Mouse (Mus musculus) erythroid progenitor cell, adult 5-6 weeks (primary cell): ENCODE data around the gene Ccnf. TPM values are rescaled to one million over a fixed set of nuclear protein-coding genes. Genes with fewer than 3 reads are reported as not detected.
A peak's percentile ranks its signal among the peaks of the same experiment; 100 is the strongest.

ENCODE experiments used
- ATAC-seq: replicated peaks from 2 replicates; pipeline ENCODE4 v1.8.0; 2016; ENCODE audit warnings: moderate number of reproducible peaks, mild to moderate bottlenecking, moderate TSS enrichment, inconsistent platforms; ENCODE audit not compliant: poor library complexity, low FRiP score, severe bottlenecking
- total RNA-seq, 2 experiments: library from RNA; stranded (forward) in 1 of 2; stranded (reverse) in 1 of 2; fragments of 150-400 nt in 1 of 2; fragments of 186-747, 209-891 nt in 1 of 2; gene quantifications; 2 replicates each; pipeline versions ENCODE4 v1.2.3 to v1.2.4; 2015 to 2017; ENCODE audit warnings: low replicate concordance in 2 of 2

Gene Ccnf
- total RNA-seq, 2 experiments from 2014 or later = 252 to 426 TPM

DNA sequence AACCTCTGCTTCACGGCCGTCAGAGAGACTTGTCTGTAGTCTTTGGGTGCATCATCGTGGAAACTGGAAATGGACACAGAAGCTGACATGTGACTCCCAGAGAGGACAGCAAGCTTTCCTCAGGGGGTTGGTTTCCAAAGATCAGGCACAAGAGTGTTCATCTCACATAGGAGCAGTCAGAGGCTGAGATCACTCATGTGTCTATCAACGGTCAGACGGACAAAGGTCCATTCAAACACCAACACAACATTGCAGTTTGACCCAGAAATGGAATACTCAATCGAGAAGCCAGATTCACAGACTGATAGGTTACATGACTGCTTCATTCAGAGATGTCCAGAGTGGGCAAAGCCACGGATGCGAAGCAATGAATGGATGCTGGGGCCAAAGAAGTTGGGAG, 24.6 kb downstream of the Ccnf start:
- ATAC-seq = no peak

- ATAC-seq = peak; percentile 78
Measured at GRCm38 (mm10) chr17:24225851-24226250, 25.4 kb downstream of the Ccnf start.

GRCm38 (mm10) chr17:24224741-24225140, 26.5 kb downstream of the Ccnf start:
- ATAC-seq = no peak

DNA sequence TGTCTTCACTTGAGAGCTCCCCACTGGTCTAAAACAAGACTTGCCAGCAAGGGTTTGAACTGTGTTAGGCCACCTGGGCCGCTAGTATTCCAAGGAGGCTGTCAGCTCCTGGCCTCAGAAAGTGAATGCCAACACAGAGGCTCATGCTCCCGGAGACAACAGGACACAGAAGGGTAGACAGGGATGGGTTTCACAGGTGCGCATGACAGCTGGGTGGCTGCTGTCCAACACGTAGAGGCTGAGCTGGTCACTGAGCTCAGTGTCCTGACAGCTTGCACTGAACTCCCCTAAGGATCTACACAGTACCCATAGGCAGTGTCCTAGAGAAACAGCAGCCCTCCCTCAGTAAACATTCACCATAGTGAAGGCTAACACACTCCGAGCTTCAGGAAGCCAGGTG, 27.8 kb downstream of the Ccnf start:
- no peak for ATAC-seq

GRCm38 (mm10) chr17:24222653-24223052, 28.6 kb downstream of the Ccnf start:
- ATAC-seq = no peak

DNA sequence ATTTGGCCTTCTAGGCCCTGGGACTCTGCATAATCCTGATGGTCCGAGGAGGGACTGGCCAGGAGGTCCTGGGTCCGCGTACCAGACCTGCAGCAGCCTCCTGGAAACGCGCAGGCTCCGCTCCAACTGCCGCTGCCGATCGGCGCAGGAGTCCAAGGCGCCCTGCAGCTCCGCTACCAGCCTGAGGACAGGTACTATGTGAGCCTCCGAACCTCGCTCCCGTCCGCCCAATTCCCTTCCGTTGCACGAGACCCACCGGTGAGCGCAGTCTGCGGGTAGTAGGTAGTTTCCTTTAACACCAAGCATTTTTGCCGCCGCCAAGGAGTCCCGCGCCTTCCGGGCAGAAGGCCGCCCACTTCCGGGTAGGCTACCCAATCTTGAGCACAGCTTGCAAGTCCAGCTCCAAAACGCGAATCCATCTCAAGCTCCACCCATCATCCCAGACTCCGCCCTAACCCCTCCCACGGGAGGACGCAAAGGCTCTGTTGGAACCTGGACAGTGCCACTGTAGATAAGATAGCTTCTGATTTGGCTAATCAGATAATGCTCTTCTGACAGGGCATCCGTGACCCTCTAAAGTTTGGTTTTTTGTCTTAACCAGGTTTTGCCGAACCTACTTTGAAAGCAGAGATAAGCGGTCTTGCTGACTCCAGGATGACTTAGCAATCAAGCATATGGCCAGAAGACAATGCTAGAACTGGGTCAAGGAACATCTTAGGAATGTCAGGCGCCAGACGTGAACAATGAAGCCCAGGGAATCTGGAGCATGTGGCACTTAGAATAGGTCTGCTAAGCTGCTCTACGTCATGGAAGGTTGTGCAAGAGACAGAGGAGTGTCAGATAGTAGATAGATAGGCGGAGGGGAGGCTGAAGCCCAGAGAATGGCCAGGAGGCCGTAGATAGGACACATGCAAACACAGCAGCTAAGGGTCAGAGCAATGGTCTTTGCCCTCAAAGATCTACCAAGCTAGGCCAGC, 30.6 kb downstream of the Ccnf start, which contains the start of gene Tedc2:
Gene Tedc2 (minus strand): TSS at position 417 of the 977 bp plus-strand sequence.
- peak; percentile 91 for ATAC-seq

DNA sequence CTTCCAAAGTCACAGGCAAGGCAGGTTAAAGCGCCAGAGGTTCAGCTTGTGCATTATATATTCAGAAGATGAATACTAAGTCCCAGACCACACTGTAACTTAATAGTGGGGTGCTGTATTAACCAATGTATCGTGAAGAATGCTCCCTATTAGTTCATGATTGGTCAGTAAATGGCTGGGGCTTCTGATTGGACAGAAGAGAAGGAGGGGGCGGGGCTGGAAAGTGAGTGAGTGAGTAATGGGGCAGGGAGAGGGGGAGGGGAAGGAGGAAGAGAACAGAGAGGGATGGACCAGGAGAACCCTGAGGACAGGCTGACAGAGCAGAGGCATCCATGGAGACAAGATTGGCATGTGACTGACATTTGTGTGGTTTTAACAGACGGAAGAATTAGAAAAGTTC, 34.4 kb downstream of the Ccnf start:
- no peak for ATAC-seq

- no peak for ATAC-seq
Measured at GRCm38 (mm10) chr17:24213186-24213585, 38.1 kb downstream of the Ccnf start.

DNA sequence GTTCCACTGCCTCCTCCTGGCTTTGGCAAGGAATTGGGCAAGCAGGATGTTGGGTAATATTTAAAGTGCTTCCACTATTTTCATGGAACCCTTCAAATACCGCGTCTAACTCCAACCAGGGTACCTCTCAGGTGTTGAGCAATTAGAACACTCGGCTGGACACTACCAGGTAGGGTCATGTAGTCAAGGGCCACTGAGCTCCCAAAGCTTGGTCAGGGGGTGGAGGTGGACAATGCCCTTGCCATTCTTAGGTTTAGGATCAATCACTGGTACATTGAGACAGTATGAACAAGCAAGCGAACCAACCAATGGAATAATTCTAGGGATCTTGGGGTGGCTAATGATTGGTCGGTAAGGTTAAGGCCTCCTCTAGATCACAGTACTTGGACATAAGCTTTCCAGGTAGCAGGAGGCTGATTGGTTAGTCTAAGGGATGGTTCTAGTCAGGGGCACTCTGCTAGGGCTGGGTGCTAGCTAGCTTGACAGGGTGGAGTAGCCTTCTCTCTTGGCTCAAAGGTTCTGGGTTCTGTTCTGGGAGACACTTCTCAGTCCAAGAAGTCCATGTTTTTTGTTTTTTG, 38.8 kb downstream of the Ccnf start:
- ATAC-seq = no peak

- ATAC-seq = no peak
Measured at GRCm38 (mm10) chr17:24211631-24212440, 39.4 kb downstream of the Ccnf start.

DNA sequence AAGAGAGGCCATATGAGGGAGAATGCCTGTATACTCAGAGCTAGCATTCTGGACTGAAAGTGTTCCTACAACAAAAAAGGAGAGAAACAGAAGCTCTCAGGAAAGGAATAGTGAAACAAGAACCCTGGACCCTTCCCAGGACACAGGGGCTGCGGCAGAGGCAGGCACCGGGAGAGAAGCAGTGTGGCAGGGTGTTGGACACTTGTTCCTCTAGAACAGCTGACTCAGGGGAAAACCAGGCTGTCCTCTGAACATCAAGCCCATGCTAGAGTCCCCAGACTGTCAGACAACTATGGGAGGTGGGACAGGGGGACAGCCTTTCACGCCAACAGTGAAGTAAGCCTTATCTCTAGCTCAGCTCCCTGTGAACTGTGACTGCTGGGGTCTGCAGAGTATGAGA, 40.7 kb downstream of the Ccnf start:
- no peak for ATAC-seq

DNA sequence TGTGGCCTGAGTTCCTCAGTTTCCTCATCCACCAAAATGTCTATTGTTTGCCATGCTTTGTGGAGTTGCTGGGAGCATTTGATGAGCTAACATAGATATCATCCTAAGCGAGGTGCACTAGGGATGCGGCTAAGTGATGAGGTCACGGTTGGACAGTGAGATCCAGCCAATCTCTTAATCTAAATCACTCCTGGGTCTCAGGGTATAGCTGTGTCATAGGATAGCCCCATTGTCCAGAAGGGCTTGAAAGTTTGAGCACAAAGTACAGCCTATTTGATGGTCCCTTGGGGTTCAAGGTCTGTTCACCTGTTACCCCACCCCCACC, 41.4 kb downstream of the Ccnf start:
- no peak for ATAC-seq

- peak; percentile 76 for ATAC-seq
Measured at GRCm38 (mm10) chr17:24209043-24209915, 42.0 kb downstream of the Ccnf start, which contains the start of gene Ntn3. TSS of gene Ntn3 (minus strand) at chr17:24209531.

DNA sequence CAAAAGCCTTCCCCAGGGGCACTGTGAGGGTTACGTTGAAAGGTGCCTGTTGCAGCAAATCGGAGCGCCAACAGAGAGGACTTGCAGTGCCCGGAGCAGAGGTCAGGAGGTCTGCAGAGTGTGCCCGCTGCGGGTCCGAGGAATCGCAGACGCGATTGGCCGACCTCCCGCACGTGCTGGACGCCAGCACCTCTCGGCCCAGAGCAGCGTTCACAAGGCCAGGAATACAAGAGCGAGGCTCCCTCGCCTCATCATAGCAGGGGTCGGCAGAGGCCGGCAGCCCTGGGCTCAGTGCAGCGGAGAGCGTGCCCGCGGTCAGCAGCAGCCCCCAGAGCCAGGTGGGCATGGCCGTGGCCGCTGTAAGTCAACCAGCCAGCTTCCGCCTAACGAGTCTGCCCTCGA, 42.6 kb downstream of the Ccnf start:
- 0 out of 2 replicates have a peak, but pooled peaks have one; percentile 0 for ATAC-seq

GRCm38 (mm10) chr17:24207768-24208640, 43.3 kb downstream of the Ccnf start:
- ATAC-seq = no peak

- ATAC-seq = peak; percentile 59
Measured at GRCm38 (mm10) chr17:24206451-24207351, 44.6 kb downstream of the Ccnf start.

DNA sequence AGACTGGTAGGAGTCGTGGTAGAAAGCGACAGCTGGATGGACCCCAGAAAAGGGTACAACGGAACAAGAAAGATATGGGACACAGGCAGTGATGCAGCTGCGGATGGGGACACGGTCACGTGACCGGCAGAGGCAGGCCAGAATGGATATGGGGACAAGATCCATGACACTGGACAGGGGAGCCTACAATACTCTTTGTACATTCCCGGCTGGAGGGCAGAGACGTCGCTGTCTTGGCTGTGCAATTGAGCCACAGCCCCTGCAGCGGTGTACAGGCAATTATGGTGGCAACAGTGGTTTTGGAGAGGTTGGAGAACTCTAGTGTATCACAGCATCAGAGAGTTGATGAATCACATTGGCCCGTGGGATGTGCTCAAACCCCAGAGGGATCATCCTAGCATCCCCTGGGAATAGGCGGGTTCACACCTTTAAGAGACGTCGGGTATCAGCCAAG, 45.3 kb downstream of the Ccnf start:
- peak; percentile 26 for ATAC-seq
